Mouse (Mus musculus): ENCODE data around the gene Fgr. TPM values are rescaled to one million over a fixed set of nuclear protein-coding genes. Genes with fewer than 3 reads are reported as not detected.

Fgr gene
- polyA plus RNA-seq, 1 experiment from 2014 or later: 2.3 TPM

- 37% methylated on average over 5 of the region's 5 CpGs for WGBS
- Histone ChIP-seq H3K4me1 (replicated peaks) (peaks cover 27% of the 10 kb centered on the region), H3K9me3 (no peaks in the 10 kb centered on the region), H3K4me2 (replicated peaks) (no peak overlapping the region), H3K4me3 (replicated peaks) (no peak overlapping the region), H3K36me3 (no peaks in the 10 kb centered on the region), H3K27ac (no peak overlapping the region), H3K9ac (no peak overlapping the region), H3K27me3 (replicated peaks) (peaks cover 19% of the 10 kb centered on the region; the same call in 1 of the 2 replicates)
- no peak for ATAC-seq
Measured at GRCm38 (mm10) chr4:132977597-132977996, 3.7 kb downstream of the Fgr start.

- H3K4me1 ChIP-seq (replicated peaks): peaks cover 29% of the 10 kb centered on the region
- WGBS: 26% methylated on average over 2 of the region's 2 CpGs
- no peaks in the 10 kb centered on the region for H3K36me3 ChIP-seq
- no peak for ATAC-seq
- H3K27me3 ChIP-seq (replicated peaks): peaks cover 17% of the 10 kb centered on the region; the same call in 1 of the 2 replicates
- H3K9me3 ChIP-seq: no peaks in the 10 kb centered on the region
- H3K27ac ChIP-seq: no peak overlapping the region
- no peak overlapping the region for H3K4me3 ChIP-seq (replicated peaks)
- H3K4me2 ChIP-seq (replicated peaks): no peak overlapping the region
- no peak overlapping the region for H3K9ac ChIP-seq
Measured at GRCm38 (mm10) chr4:132979186-132979585, 5.3 kb downstream of the Fgr start.

GRCm38 (mm10) chr4:132981621-132982020, 7.7 kb downstream of the Fgr start:
- no peak overlapping the region for H3K4me3 ChIP-seq (replicated peaks)
- no peaks in the 10 kb centered on the region for H3K36me3 ChIP-seq
- no peak overlapping the region for H3K9ac ChIP-seq
- H3K27ac ChIP-seq: no peak overlapping the region
- WGBS: 77% methylated on average over 6 of the region's 6 CpGs
- H3K9me3 ChIP-seq: no peaks in the 10 kb centered on the region
- H3K27me3 ChIP-seq (replicated peaks): no peaks in the 10 kb centered on the region
- peaks cover 21% of the 10 kb centered on the region for H3K4me1 ChIP-seq (replicated peaks)
- ATAC-seq: no peak
- H3K4me2 ChIP-seq (replicated peaks): no peak overlapping the region

- Histone ChIP-seq H3K9me3 (no peaks in the 10 kb centered on the region), H3K4me2 (replicated peaks) (no peak overlapping the region), H3K27me3 (replicated peaks) (no peaks in the 10 kb centered on the region), H3K27ac (0 out of 2 replicates have a peak overlapping the region, but pooled peaks have one; percentile 44), H3K9ac (no peak overlapping the region), H3K4me3 (replicated peaks) (no peak overlapping the region), H3K4me1 (replicated peaks) (peaks cover 21% of the 10 kb centered on the region), H3K36me3 (no peaks in the 10 kb centered on the region)
- 59% methylated on average over 6 of the region's 6 CpGs for WGBS
- peak; percentile 37; the same call in 1 of the 2 replicates for ATAC-seq
Measured at GRCm38 (mm10) chr4:132982999-132983398, 9.1 kb downstream of the Fgr start.

- Histone ChIP-seq H3K27me3 (replicated peaks) (no peaks in the 10 kb centered on the region), H3K4me2 (replicated peaks) (no peak overlapping the region), H3K9ac (no peak overlapping the region), H3K27ac (peak overlapping the region; percentile 78), H3K4me3 (replicated peaks) (no peak overlapping the region), H3K9me3 (no peaks in the 10 kb centered on the region), H3K4me1 (replicated peaks) (peaks cover 21% of the 10 kb centered on the region), H3K36me3 (no peaks in the 10 kb centered on the region)
- ATAC-seq: peak; percentile 83; the same call in 1 of the 2 replicates
- WGBS: 55% methylated on average over 7 of the region's 7 CpGs
Measured at GRCm38 (mm10) chr4:132983664-132984512, 10.0 kb downstream of the Fgr start.

- Histone ChIP-seq H3K27ac (no peak overlapping the region), H3K9me3 (no peaks in the 10 kb centered on the region), H3K4me2 (replicated peaks) (no peak overlapping the region), H3K27me3 (replicated peaks) (no peaks in the 10 kb centered on the region), H3K4me3 (replicated peaks) (no peak overlapping the region), H3K9ac (no peak overlapping the region), H3K4me1 (replicated peaks) (peaks cover 10% of the 10 kb centered on the region), H3K36me3 (no peaks in the 10 kb centered on the region)
- no peak for ATAC-seq
- WGBS: 89% methylated on average over 6 of the region's 6 CpGs
Measured at GRCm38 (mm10) chr4:132988581-132989355, 14.9 kb downstream of the Fgr start.

GRCm38 (mm10) chr4:132993553-132993952, 19.7 kb downstream of the Fgr start:
- ATAC-seq: no peak
- H3K9ac ChIP-seq: no peak overlapping the region
- no peak overlapping the region for H3K27ac ChIP-seq

GRCm38 (mm10) chr4:132997469-132998237, 23.8 kb downstream of the Fgr start:
- H3K27ac ChIP-seq: no peak overlapping the region
- H3K4me3 ChIP-seq (replicated peaks): no peak overlapping the region
- 0 out of 2 replicates have a peak, but pooled peaks have one; percentile 36 for ATAC-seq
- no peak overlapping the region for H3K9ac ChIP-seq
- no peaks in the 10 kb centered on the region for H3K27me3 ChIP-seq (replicated peaks)
- WGBS: 47% methylated on average over 14 of the region's 14 CpGs
- no peak overlapping the region for H3K4me2 ChIP-seq (replicated peaks)
- no peaks in the 10 kb centered on the region for H3K9me3 ChIP-seq
- peaks cover under 1% of the 10 kb centered on the region; the same call in 1 of the 2 replicates for H3K4me1 ChIP-seq (replicated peaks)
- H3K36me3 ChIP-seq: no peaks in the 10 kb centered on the region

More at GRCm38 (mm10) chr4:132993553-132993952, 19.7 kb downstream of the Fgr start:
- Histone ChIP-seq H3K4me2 (replicated peaks) (no peak overlapping the region), H3K4me1 (replicated peaks) (no peaks in the 10 kb centered on the region), H3K36me3 (no peaks in the 10 kb centered on the region), H3K9me3 (no peaks in the 10 kb centered on the region), H3K27me3 (replicated peaks) (no peaks in the 10 kb centered on the region), H3K4me3 (replicated peaks) (no peak overlapping the region)
- WGBS: 66% methylated on average over 4 of the region's 4 CpGs

- H3K27me3 ChIP-seq (replicated peaks): no peaks in the 10 kb centered on the region
- no peak overlapping the region for H3K27ac ChIP-seq
- 36% methylated on average over 10 of the region's 10 CpGs for WGBS
- no peaks in the 10 kb centered on the region for H3K9me3 ChIP-seq
- H3K4me1 ChIP-seq (replicated peaks): peaks cover 11% of the 10 kb centered on the region
- H3K4me2 ChIP-seq (replicated peaks): no peak overlapping the region
- no peaks in the 10 kb centered on the region for H3K36me3 ChIP-seq
- H3K9ac ChIP-seq: no peak overlapping the region
- ATAC-seq: no peak
- no peak overlapping the region for H3K4me3 ChIP-seq (replicated peaks)
Measured at GRCm38 (mm10) chr4:133002896-133003295, 29.0 kb downstream of the Fgr start.

- Histone ChIP-seq H3K4me2 (replicated peaks) (no peak overlapping the region), H3K9ac (no peak overlapping the region), H3K27ac (no peak overlapping the region), H3K4me1 (replicated peaks) (peaks cover 16% of the 10 kb centered on the region), H3K36me3 (no peaks in the 10 kb centered on the region), H3K27me3 (replicated peaks) (no peaks in the 10 kb centered on the region), H3K9me3 (no peaks in the 10 kb centered on the region), H3K4me3 (replicated peaks) (no peak overlapping the region)
- no peak for ATAC-seq
- 49% methylated on average over 21 of the region's 21 CpGs for WGBS
Measured at GRCm38 (mm10) chr4:133003316-133004018, 29.6 kb downstream of the Fgr start.

GRCm38 (mm10) chr4:133005233-133005632, 31.3 kb downstream of the Fgr start:
- Histone ChIP-seq H3K4me1 (replicated peaks) (peaks cover 16% of the 10 kb centered on the region), H3K9ac (no peak overlapping the region), H3K4me2 (replicated peaks) (no peak overlapping the region), H3K27ac (no peak overlapping the region), H3K4me3 (replicated peaks) (no peak overlapping the region), H3K36me3 (no peaks in the 10 kb centered on the region), H3K27me3 (replicated peaks) (peaks cover 7% of the 10 kb centered on the region), H3K9me3 (no peaks in the 10 kb centered on the region)
- WGBS: 7% methylated on average over 3 of the region's 3 CpGs
- ATAC-seq: peak; percentile 29; the same call in 1 of the 2 replicates
